Mouse (Mus musculus): ENCODE results near the gene Pdhb. TPM values are rescaled to one million over a fixed set of nuclear protein-coding genes. Genes with fewer than 3 reads are reported as not detected.

Pdhb gene
- 129 and 131 TPM in 2 replicates for polyA plus RNA-seq (2015; fragmentation: Nextera tagmentation; extraction: Ambion mirVana)

DNA sequence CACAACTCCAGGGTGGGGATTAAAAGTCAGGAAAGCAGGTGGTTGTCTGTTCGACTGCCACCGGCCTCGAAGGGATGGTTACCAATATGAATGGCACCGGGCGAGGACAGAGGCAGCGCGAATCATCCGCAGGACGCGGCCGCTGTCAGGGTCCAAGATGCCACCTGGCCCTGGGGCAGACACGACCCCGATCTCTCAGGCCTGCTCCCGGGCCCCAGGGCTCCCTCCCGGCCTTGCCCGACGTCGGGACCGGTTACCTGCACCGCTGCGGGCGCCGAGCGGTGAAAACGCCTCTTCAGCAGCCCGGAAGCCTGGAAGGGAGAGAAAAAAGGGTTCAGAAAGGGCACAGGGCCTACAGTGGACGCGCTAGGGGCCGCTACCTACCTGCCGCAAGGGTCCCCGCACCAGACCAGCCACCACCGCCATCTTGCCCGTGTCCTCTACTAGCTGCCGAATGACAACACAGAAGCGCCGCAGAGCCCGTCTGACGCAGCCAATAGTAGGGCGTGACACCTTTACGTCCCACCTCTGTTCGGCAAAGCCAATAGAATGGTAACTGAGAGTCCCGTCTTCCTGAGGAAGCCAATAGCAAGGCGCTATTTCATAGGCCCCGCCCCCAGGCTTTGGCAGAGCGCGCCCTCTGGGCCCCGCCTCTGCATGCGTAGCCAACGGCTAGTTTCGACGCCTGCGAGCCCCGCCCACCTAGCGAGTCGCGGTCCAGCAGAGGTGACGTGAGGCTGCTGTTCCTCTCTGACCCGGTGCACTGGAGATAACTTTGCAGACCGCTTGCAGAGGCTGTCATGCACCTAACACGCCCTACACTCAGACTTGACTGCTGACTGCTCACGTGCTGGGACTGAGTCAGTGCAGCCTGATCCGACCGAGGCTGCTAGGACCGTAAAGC lies at the start of gene Pdhb:
TSS of gene Pdhb (minus strand) at position 519 of the 904 bp plus-strand sequence.

DNA sequence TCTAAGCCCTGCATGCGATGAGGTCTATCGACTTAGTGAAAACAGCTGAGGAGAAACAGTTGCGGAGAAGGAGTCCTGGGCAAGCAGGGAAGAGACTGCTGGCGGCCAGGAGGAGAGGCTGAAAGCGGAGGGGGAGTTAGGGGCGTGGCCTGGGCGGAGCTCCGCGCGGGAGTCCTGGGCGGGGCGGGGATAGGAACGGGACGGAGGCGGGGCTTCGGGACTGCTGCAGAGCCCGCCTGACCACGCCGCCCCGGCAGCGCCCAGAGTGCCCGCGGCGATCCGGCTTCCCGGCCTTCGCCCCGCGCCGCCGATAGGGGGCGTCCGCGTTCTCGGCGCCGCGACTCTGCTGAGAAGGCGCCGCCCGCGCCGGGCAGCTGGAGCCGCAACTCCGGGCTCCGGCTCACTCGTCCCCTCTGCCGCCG lies 41.0 kb upstream of the Pdhb start, which contains the start of gene Kctd6:
TSS of gene Kctd6 (plus strand) at position 338 of the 422 bp plus-strand sequence.

Other genes starting within 250 kb of the Pdhb start
- gene Gm45521, start 215.7 kb downstream of the Pdhb start, polyA plus RNA-seq (2015; fragmentation: Nextera tagmentation; extraction: Ambion mirVana) = not detected in 2 replicates
- 0.79 and 1.7 TPM in 2 replicates for gene Dnase1l3, start 178.5 kb downstream of the Pdhb start, polyA plus RNA-seq (2015; fragmentation: Nextera tagmentation; extraction: Ambion mirVana)
- 5.0 and 6.4 TPM in 2 replicates for gene Abhd6, start 170.1 kb downstream of the Pdhb start, polyA plus RNA-seq (2015; fragmentation: Nextera tagmentation; extraction: Ambion mirVana)
- gene Rpp14, start 92.7 kb downstream of the Pdhb start, polyA plus RNA-seq (2015; fragmentation: Nextera tagmentation; extraction: Ambion mirVana) = 41.8 and 42.0 TPM in 2 replicates
- gene Pxk, start 74.8 kb downstream of the Pdhb start, polyA plus RNA-seq (2015; fragmentation: Nextera tagmentation; extraction: Ambion mirVana) = 16.1 and 21.1 TPM in 2 replicates
- gene Kctd6, start 41.1 kb upstream of the Pdhb start, polyA plus RNA-seq (2015; fragmentation: Nextera tagmentation; extraction: Ambion mirVana) = 8.6 and 10.6 TPM in 2 replicates
- 0.05 TPM in 1 of 2 replicates, not detected in the other for gene Acox2, start 86.3 kb upstream of the Pdhb start, polyA plus RNA-seq (2015; fragmentation: Nextera tagmentation; extraction: Ambion mirVana)
- gene Fam107a, start 145.0 kb upstream of the Pdhb start, polyA plus RNA-seq (2015; fragmentation: Nextera tagmentation; extraction: Ambion mirVana) = 0.04 and 0.14 TPM in 2 replicates
- gene Oit1, start 205.7 kb upstream of the Pdhb start, polyA plus RNA-seq (2015; fragmentation: Nextera tagmentation; extraction: Ambion mirVana) = not detected in 2 replicates